Mouse (Mus musculus) stomach, embryonic 16.5 days (tissue): ENCODE measurements around the gene 4930558C23Rik. TPM values are rescaled to one million over a fixed set of nuclear protein-coding genes. Genes with fewer than 3 reads are reported as not detected.
A peak's percentile ranks its signal among the peaks of the same experiment; 100 is the strongest.
"Not testable (repeated sequence)": the region's sequence is repeated elsewhere in the genome, so short reads cannot be mapped to it uniquely, and the experiment has no call there.

Experiments used
- ATAC-seq: fragments of 200-750 bp; cut with Nextera tagmentation; 2 replicates; pipeline ENCODE4 v1.8.0; 2017; ENCODE audit warnings: moderate number of reproducible peaks, moderate TSS enrichment; ENCODE audit not compliant: insufficient read depth, low FRiP score
- H3K27ac ChIP-seq: fragments of 300-500 bp; sonication (generic); 2 replicates; pipeline ENCODE4 v1.5.1; 2014; ENCODE audit warnings: low read length
- H3K27me3 ChIP-seq: fragments of 300-500 bp; sonication (generic); 2 replicates; pipeline ENCODE4 v1.6.1; 2014; ENCODE audit warnings: low read length, control low read depth, mixed read lengths; ENCODE audit not compliant: control insufficient read depth, insufficient read depth
- H3K36me3 ChIP-seq: fragments of 300-500 bp; sonication (generic); 2 replicates; pipeline ENCODE4 v1.6.1; 2014; ENCODE audit warnings: low read length; ENCODE audit not compliant: control insufficient read depth, insufficient read depth
- H3K4me1 ChIP-seq: fragments of 300-500 bp; sonication (generic); 2 replicates; pipeline ENCODE4 v1.6.1; 2014; ENCODE audit warnings: low read length, control low read depth, mixed read lengths; ENCODE audit not compliant: control insufficient read depth, insufficient read depth
- H3K4me2 ChIP-seq: fragments of 300-500 bp; sonication (generic); 2 replicates; pipeline ENCODE4 v1.6.1; 2014; ENCODE audit warnings: low read depth, low read length, mixed read lengths
- H3K4me3 ChIP-seq: fragments of 300-500 bp; sonication (generic); replicated peaks from 2 replicates; pipeline ENCODE4 v1.5.1; 2014; ENCODE audit warnings: mild to moderate bottlenecking, low read length
- H3K9ac ChIP-seq: fragments of 300-500 bp; sonication (generic); 2 replicates; pipeline ENCODE4 v1.6.1; 2014; ENCODE audit warnings: low read length
- H3K9me3 ChIP-seq: fragments of 300-500 bp; sonication (generic); replicated peaks from 2 replicates; pipeline ENCODE4 v1.6.1; 2016; ENCODE audit warnings: low read length, control low read depth; ENCODE audit not compliant: control insufficient read depth
- WGBS: fragments of 180-500 bp; shearing (Covaris S2); extraction: QIAGEN DNeasy Blood & Tissue Kit; methylation state at CpG from one replicate; pipeline ENCODE4 v1.1.7; 2014; 5-methylcytosine and 5-hydroxymethylcytosine counted together
- polyA plus RNA-seq: library from polyadenylated mRNA; unstranded; fragments of >200 nt; fragmentation: Nextera tagmentation; extraction: Ambion mirVana; gene quantifications from 2 replicates; pipeline ENCODE4 v1.2.1, GENCODE M21; 2015

4930558C23Rik gene
- polyA plus RNA-seq, 1 experiment from 2014 or later: 0.63 TPM

DNA sequence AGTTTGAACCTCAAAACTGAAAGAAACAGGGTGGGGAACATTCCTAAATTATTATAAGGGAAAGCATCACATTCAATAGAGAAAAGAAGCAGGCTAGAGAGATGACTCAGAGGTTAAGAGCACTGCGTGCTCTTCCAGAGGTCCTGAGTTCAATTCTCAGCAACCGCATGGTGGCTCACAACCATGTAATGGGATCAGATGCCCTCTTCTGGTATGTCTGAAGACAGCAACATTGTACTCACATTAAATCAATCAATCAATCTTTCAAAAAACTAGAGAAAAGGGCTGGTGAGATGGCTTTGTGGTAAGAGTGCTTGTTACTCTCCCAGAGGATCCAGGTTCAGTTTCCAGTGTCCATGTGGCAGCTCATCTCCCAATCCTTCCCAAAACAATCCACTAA is 6.2 kb upstream of the 4930558C23Rik start:
- H3K9me3 ChIP-seq: no peaks in the 10 kb centered on the region
- H3K9ac ChIP-seq: no peak overlapping the region
- WGBS: 89% methylated on average over 2 of the region's 2 CpGs

GRCm38 (mm10) chr3:95407728-95408127 is 5.1 kb upstream of the 4930558C23Rik start:
- no peaks in the 10 kb centered on the region for H3K9me3 ChIP-seq
- H3K36me3 ChIP-seq: no peaks in the 10 kb centered on the region
- H3K4me2 ChIP-seq: no peak overlapping the region
- no peak overlapping the region for H3K4me3 ChIP-seq
- H3K4me1 ChIP-seq: no peaks in the 10 kb centered on the region
- H3K27me3 ChIP-seq: no peaks in the 10 kb centered on the region
- no peak overlapping the region for H3K27ac ChIP-seq
- no peak overlapping the region for H3K9ac ChIP-seq
- ATAC-seq: no peak
- 86% methylated on average over 1 of the region's 1 CpGs for WGBS

More for the DNA sequence above, 6.2 kb upstream of the 4930558C23Rik start:
- H3K27ac ChIP-seq: no peak overlapping the region
- H3K4me1 ChIP-seq: no peaks in the 10 kb centered on the region
- no peak overlapping the region for H3K4me2 ChIP-seq
- H3K36me3 ChIP-seq: no peaks in the 10 kb centered on the region
- ATAC-seq: no peak
- H3K4me3 ChIP-seq: no peak overlapping the region
- H3K27me3 ChIP-seq: no peaks in the 10 kb centered on the region

GRCm38 (mm10) chr3:95394385-95394784 is 8.3 kb downstream of the 4930558C23Rik start:
- H3K9me3 ChIP-seq: peaks cover 5% of the 10 kb centered on the region; the same call in 1 of the 2 replicates
- H3K9ac ChIP-seq: no peak overlapping the region
- 83% methylated on average over 4 of the region's 4 CpGs for WGBS
- no peak overlapping the region for H3K4me2 ChIP-seq
- H3K36me3 ChIP-seq: no peaks in the 10 kb centered on the region
- no peaks in the 10 kb centered on the region for H3K27me3 ChIP-seq
- no peak for ATAC-seq
- no peak overlapping the region for H3K4me3 ChIP-seq
- no peak overlapping the region for H3K27ac ChIP-seq
- H3K4me1 ChIP-seq: no peaks in the 10 kb centered on the region

DNA sequence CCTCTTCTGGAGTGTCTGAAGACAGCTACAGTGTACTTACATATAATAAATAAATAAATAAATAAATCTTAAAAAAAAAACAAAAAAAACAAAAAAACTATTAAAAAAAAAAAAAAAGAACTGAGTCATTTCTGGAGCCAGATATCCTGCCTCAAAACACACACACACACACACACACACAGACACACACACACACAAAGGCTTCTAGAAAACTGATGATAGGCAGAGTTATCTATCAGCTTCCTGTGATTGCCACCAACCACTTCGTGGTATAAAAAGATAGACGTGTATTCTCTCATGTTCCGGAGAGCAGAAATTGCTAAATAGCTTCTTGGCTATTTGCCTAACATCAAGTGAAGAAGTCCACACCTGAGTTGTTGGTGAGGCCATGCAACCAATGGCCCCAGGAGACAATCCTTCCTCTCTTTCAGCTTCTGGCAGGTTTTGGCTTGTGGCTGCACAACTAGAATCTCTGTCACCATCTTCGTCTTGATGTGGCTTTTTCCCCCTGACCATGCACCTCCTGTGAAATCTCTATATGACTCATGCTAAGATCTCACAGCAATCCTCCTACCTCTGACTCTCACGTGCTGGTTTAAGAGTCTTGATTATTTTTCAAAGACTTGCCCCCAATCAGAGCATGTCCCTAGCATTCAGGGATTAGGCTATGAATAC is 17.1 kb downstream of the 4930558C23Rik start:
- Histone ChIP-seq H3K27ac (no peak overlapping the region), H3K27me3 (no peaks in the 10 kb centered on the region), H3K4me2 (no peak overlapping the region), H3K9ac (no peak overlapping the region), H3K9me3 (no peaks in the 10 kb centered on the region), H3K4me1 (no peaks in the 10 kb centered on the region), H3K36me3 (no peaks in the 10 kb centered on the region), H3K4me3 (no peak overlapping the region)
- WGBS: 72% methylated on average over 5 of the region's 5 CpGs
- no peak for ATAC-seq

- no peak for ATAC-seq
- 87% methylated on average over 10 of the region's 10 CpGs for WGBS
- no peaks in the 10 kb centered on the region for H3K36me3 ChIP-seq
Measured at GRCm38 (mm10) chr3:95373208-95373607, 29.4 kb downstream of the 4930558C23Rik start.

DNA sequence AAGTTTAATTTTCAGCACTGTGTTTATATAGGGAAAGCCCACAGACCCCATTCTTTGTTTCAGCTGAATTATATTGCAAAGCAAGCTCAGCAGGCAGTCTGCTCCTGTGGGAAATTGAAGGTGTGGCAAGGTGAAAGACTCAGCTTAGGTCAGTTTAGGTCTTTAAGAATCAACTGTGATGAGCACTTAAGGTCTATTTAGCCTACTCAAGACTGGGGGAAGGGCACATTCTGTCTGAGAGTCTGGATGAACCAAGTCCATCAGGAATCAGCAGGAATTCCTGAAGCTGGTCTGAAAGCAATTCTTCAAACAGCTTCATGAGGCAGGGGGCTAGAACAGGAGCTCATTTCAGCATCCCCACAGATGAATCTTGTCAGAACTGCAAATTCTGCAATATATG is 32.5 kb downstream of the 4930558C23Rik start:
- no peaks in the 10 kb centered on the region for H3K4me1 ChIP-seq
- no peak overlapping the region for H3K4me3 ChIP-seq
- H3K4me2 ChIP-seq: no peak overlapping the region
- no peaks in the 10 kb centered on the region for H3K36me3 ChIP-seq
- H3K9me3 ChIP-seq: no peaks in the 10 kb centered on the region
- ATAC-seq: no peak
- H3K9ac ChIP-seq: no peak overlapping the region
- H3K27me3 ChIP-seq: no peaks in the 10 kb centered on the region
- no peak overlapping the region for H3K27ac ChIP-seq

More at GRCm38 (mm10) chr3:95373208-95373607, 29.4 kb downstream of the 4930558C23Rik start:
- H3K27ac ChIP-seq: no peak overlapping the region
- H3K27me3 ChIP-seq: no peaks in the 10 kb centered on the region
- H3K4me3 ChIP-seq: no peak overlapping the region
- H3K9ac ChIP-seq: no peak overlapping the region
- no peaks in the 10 kb centered on the region for H3K4me1 ChIP-seq
- no peak overlapping the region for H3K4me2 ChIP-seq
- peaks cover 5% of the 10 kb centered on the region; the same call in 1 of the 2 replicates for H3K9me3 ChIP-seq

DNA sequence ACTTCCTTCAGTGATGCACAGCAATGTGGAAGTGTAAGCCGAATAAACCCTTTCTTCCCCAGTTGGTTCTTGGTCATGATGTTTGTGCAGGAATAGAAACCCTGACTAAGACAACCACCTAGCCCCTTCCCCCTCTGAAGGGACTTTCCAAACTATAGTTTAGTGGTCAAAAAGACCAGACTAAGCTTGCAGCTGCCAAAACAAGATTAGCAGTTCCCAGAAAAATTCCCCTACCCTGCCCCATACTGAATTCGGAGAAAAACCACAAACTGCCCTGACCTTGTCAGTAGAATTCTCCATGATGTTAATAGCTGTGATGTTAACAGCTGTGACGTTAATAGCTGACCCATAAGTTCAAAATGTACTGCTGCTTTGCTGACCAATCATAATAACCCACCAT is 42.4 kb downstream of the 4930558C23Rik start:
- not testable (repeated sequence) for H3K4me3 ChIP-seq

GRCm38 (mm10) chr3:95357746-95358145 is 44.9 kb downstream of the 4930558C23Rik start:
- H3K27me3 ChIP-seq: no peaks in the 10 kb centered on the region
- 94% methylated on average over 2 of the region's 2 CpGs for WGBS
- no peak overlapping the region for H3K27ac ChIP-seq
- H3K4me1 ChIP-seq: peaks cover 3% of the 10 kb centered on the region; the same call in 1 of the 2 replicates
- no peak for ATAC-seq
- no peak overlapping the region for H3K4me2 ChIP-seq
- H3K4me3 ChIP-seq: no peak overlapping the region
- no peaks in the 10 kb centered on the region for H3K9me3 ChIP-seq
- H3K9ac ChIP-seq: no peak overlapping the region
- H3K36me3 ChIP-seq: 0 out of 2 replicates have a peak, but pooled peaks cover 7% of the 10 kb centered on the region

More for the DNA sequence above, 42.4 kb downstream of the 4930558C23Rik start:
- not testable (repeated sequence) for H3K9me3 ChIP-seq, ATAC-seq, H3K4me2 ChIP-seq, H3K9ac ChIP-seq, H3K4me1 ChIP-seq, H3K36me3 ChIP-seq, H3K27ac ChIP-seq, H3K27me3 ChIP-seq
- 72% methylated on average over 3 of the region's 3 CpGs for WGBS

DNA sequence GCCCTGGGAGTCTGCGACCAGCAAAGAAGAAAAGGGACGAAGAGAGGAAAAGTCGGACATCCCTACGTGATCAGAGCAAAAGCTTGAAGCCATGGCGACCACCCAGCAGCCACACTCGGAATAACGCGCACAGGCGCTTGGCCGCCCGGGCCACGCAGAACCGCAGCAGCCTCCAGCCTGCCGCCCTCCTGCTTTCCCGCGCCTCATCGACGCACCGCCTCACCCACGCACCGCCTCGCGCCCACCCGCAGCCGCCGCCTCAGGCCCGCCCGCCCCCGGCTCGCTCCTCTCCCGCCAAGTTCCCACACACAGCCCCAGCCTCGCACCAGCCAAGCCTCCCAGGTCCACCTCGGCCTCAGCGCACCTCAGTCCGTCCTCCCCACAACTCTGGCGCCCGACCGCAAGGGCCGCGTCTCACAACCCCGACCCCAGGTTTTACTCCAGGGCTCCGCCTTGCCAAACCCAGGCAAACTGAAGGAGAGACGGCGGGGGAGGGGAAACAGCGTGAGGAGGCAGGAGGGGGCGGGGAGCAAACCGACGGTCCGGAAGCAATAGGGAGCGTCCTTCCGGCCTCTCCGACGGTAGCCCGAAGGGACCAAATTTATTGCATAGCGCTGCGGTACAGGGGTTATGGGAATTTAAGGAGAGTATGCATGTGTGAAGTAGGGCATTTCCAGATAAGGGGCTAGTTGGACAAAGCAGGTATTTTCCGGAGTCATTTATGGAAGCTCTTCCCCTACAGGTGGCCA is 45.8 kb downstream of the 4930558C23Rik start, which contains the start of gene Setdb1:
TSS of gene Setdb1 (minus strand) at position 502 of the 749 bp plus-strand sequence.
- not testable (repeated sequence) for H3K36me3 ChIP-seq, H3K27me3 ChIP-seq, H3K4me1 ChIP-seq, H3K27ac ChIP-seq, H3K9me3 ChIP-seq
- Histone ChIP-seq H3K4me3 (peak within 1 kb of the TSS; percentile 56), H3K4me2 (peak within 1 kb of the TSS; percentile 41), H3K9ac (peak within 1 kb of the TSS; percentile 73)
- WGBS: under 1% methylated on average over 34 of the region's 57 CpGs
- ATAC-seq: peak; percentile 97
